Mouse (Mus musculus): ENCODE results near the gene Ier3. TPM values are rescaled to one million over a fixed set of nuclear protein-coding genes. Genes with fewer than 3 reads are reported as not detected.
A peak's percentile ranks its signal among the peaks of the same experiment; 100 is the strongest.

Gene Ier3
- polyA plus RNA-seq, 1 experiment from 2014 or later = 13.7 TPM

DNA sequence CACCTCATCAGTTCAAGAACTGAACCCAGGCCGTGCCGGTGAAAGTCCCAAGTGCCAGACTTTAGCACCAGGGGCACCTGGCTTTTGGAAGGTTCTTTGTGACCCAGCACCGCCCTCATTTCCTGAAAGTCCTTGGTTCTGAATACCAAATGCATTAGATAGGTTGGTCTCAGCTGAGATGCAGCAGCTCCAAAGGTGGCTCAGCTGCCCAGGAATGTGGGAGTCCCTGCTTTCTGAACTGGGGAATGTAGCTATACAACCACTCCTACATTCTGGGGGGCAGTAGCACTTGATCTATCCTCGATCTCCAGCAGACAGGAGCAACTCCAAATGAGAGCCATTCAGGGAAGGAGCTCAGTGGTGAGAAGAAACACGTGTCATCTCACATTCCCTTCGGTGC, 8.7 kb upstream of the Ier3 start:
- 67% methylated on average over 6 of the region's 6 CpGs for WGBS
- Histone ChIP-seq H3K4me3 (no peak overlapping the region), H3K36me3 (no peaks in the 10 kb centered on the region), H3K9me3 (no peaks in the 10 kb centered on the region), H3K4me2 (replicated peaks) (no peak overlapping the region), H3K9ac (no peak overlapping the region), H3K27me3 (no peaks in the 10 kb centered on the region), H3K4me1 (peaks cover 50% of the 10 kb centered on the region), H3K27ac (peak overlapping the region; percentile 81)
- ATAC-seq (ENCODE audit: low FRiP score, low read depth) = no peak

DNA sequence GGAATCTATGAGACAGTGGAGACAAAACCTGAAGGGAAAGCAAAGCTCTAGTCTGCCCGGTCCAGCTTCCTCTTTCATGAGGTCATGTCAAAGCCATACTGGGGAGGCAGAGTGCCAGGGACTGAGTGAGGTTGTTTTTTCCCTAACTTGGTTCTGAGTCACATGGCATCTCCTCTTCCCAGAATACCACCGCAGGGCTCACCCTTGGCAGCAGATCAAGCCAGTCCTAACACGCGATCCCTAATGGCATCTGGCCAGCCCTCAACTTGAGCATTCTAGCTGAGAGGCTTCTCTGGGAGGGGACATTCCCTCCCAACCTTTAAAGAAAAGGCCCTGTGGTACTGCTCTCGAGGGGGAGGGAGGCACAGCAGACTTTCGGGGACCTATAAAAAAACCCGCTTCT, 8.2 kb upstream of the Ier3 start:
- H3K27me3 ChIP-seq = no peaks in the 10 kb centered on the region
- WGBS = 30% methylated on average over 7 of the region's 7 CpGs
- 0 out of 2 replicates have a peak overlapping the region, but pooled peaks have one; percentile 3 for H3K4me2 ChIP-seq (replicated peaks)
- H3K27ac ChIP-seq = peak overlapping the region; percentile 81
- H3K4me1 ChIP-seq = peaks cover 50% of the 10 kb centered on the region
- H3K9me3 ChIP-seq = no peaks in the 10 kb centered on the region
- H3K36me3 ChIP-seq = no peaks in the 10 kb centered on the region
- ATAC-seq (ENCODE audit: low FRiP score, low read depth) = peak; percentile 75
- no peak overlapping the region for H3K9ac ChIP-seq
- H3K4me3 ChIP-seq = no peak overlapping the region

DNA sequence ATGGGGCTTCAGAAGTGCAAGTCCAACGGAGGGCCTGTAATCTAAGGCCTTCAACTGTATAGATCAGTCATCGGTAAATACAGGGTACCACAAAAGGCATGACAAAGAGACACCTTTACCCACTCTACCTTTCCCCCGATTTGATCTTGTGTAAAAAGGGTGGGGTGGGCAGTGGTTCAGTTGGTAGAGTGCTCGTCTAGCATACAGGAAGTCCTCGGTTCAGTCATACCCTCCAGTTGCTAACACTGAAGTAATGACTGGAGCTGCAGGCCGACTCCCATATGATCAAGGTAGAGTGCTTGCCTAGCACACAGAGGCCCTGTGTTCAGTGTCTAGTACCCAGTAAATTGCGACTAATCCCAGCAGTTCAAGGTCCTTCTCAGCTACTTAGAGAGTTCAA, 7.8 kb upstream of the Ier3 start:
- 68% methylated on average over 7 of the region's 7 CpGs for WGBS
- Histone ChIP-seq H3K4me2 (replicated peaks) (0 out of 2 replicates have a peak overlapping the region, but pooled peaks have one; percentile 3), H3K27ac (peak overlapping the region; percentile 81), H3K36me3 (no peaks in the 10 kb centered on the region), H3K9me3 (no peaks in the 10 kb centered on the region), H3K27me3 (no peaks in the 10 kb centered on the region), H3K4me3 (no peak overlapping the region), H3K4me1 (peaks cover 50% of the 10 kb centered on the region), H3K9ac (no peak overlapping the region)
- no peak; the same call in 1 of the 2 replicates for ATAC-seq (ENCODE audit: low FRiP score, low read depth)

DNA sequence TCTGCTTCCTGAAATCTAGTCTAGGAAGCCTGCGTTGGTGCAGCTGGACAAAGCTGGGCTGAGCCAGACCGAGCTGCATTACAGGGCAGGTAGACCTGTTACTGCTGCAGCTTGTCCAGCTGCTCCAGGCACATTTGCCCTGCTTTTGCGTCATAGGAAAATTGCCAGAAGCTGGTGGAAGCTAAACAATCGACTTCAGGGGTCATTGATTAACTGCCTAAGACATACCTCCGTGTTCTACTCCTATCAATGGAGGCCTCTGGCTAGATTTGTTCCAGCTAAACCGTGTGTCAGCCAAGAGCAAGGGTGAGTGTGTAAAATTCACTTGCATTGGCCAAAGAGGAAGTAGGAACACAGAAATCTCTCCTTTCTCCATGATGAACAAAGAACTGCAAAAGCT, 6.8 kb upstream of the Ier3 start:
- Histone ChIP-seq H3K4me2 (replicated peaks) (no peak overlapping the region), H3K9ac (no peak overlapping the region), H3K9me3 (no peaks in the 10 kb centered on the region), H3K27me3 (no peaks in the 10 kb centered on the region), H3K4me3 (no peak overlapping the region), H3K36me3 (no peaks in the 10 kb centered on the region), H3K4me1 (peaks cover 50% of the 10 kb centered on the region), H3K27ac (no peak overlapping the region)
- 57% methylated on average over 6 of the region's 6 CpGs for WGBS
- no peak for ATAC-seq (ENCODE audit: low FRiP score, low read depth)

DNA sequence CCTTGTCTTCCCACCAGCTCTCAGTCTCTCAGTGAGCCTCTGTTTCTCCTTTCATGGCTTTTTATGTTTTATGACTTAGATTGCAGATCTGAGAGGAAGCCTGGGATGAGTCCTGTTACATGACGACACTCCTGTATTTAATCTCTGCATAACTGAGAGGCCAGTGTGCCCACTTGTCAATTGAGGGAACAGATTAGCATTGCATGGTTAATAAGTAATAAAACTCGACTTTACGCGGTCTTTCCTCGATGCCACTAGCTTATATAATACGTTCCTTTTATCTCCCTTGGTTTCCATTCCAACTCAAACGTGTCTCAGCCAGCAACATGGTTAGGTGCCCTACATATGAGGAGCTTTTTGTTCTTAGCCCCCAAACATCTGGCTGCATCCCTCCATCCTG, 5.6 kb upstream of the Ier3 start:
- H3K4me3 ChIP-seq = no peak overlapping the region
- no peaks in the 10 kb centered on the region for H3K36me3 ChIP-seq
- ATAC-seq (ENCODE audit: low FRiP score, low read depth) = no peak
- H3K4me1 ChIP-seq = peaks cover 54% of the 10 kb centered on the region
- no peaks in the 10 kb centered on the region for H3K9me3 ChIP-seq
- H3K27me3 ChIP-seq = no peaks in the 10 kb centered on the region
- no peak overlapping the region for H3K4me2 ChIP-seq (replicated peaks)
- no peak overlapping the region for H3K9ac ChIP-seq
- WGBS = 44% methylated on average over 7 of the region's 7 CpGs
- no peak overlapping the region for H3K27ac ChIP-seq

DNA sequence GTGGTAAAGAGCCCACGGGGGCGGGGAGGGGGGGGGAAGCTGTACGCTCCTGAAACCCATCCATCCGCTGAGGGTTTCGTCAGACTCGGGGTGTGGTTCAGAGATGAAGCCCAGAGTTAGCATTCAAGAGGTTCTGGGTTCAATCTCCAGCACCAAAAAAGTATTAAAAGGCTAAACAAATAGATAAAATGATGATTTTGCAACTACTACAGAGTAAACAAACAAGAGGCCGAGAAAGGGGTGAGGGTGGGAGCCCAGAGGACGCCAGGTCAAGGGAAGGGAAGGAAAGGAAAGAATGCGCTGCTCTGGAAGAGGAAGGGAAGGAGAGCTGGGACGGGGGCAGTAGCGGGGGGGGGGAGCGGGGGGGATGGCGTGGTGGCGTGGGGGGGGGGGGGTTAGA, 4.8 kb upstream of the Ier3 start:
- WGBS = 39% methylated on average over 8 of the region's 14 CpGs
- Histone ChIP-seq H3K27me3 (no peaks in the 10 kb centered on the region), H3K4me3 (no peak overlapping the region), H3K27ac (peak overlapping the region; percentile 39; the same call in 1 of the 2 replicates), H3K36me3 (no peaks in the 10 kb centered on the region), H3K4me2 (replicated peaks) (no peak overlapping the region), H3K9me3 (no peaks in the 10 kb centered on the region), H3K4me1 (peaks cover 61% of the 10 kb centered on the region), H3K9ac (no peak overlapping the region)
- ATAC-seq (ENCODE audit: low FRiP score, low read depth) = no peak

DNA sequence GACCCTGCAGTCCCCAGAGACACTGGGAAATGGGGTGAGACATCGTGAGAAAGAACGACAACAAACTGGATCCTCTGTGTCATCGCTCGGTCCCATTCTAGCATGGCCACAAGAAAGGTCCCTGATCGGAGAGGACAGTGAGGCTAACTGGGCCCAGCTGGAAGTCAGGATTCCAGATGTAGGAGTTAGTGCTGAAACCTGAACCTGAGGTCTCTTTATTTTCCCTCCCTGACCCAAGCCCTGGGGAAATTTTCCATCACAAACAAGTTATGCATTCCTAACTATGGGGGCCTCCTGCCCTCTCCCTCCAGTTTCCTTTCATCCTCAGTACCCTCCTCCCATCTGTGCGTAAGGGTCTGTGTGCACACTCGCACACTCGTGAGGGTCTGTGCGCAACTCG, 4.3 kb upstream of the Ier3 start:
- Histone ChIP-seq H3K4me3 (no peak overlapping the region), H3K36me3 (no peaks in the 10 kb centered on the region), H3K9ac (no peak overlapping the region), H3K9me3 (no peaks in the 10 kb centered on the region), H3K4me2 (replicated peaks) (peak overlapping the region; percentile 25; the same call in 1 of the 2 replicates), H3K27ac (peak overlapping the region; percentile 67; the same call in 1 of the 2 replicates), H3K4me1 (peaks cover 63% of the 10 kb centered on the region), H3K27me3 (no peaks in the 10 kb centered on the region)
- WGBS = 28% methylated on average over 10 of the region's 10 CpGs
- ATAC-seq (ENCODE audit: low FRiP score, low read depth) = no peak

DNA sequence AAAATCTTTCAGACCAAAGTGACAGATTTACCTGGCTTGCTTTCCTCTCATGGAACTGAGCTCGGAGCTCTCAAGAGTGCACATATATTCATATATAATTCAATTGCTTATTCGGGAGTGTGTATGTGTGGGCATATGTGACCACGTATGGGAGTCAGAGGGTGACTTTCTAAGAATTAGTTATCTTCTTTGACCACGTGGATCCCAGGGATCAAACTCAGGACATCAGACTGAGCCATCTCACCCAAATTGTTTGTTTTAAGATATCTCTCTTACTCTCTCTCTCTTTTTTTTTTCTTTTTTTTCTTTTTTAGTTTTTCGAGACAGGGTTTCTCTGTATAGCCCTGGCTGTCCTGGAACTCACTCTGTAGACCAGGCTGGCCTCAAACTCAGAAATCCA, 1.4 kb upstream of the Ier3 start:
- no peak overlapping the region for H3K27ac ChIP-seq
- H3K9ac ChIP-seq = no peak overlapping the region
- WGBS = 80% methylated on average over 5 of the region's 5 CpGs
- no peaks in the 10 kb centered on the region for H3K9me3 ChIP-seq
- no peak overlapping the region for H3K4me3 ChIP-seq
- ATAC-seq (ENCODE audit: low FRiP score, low read depth) = no peak
- H3K4me2 ChIP-seq (replicated peaks) = no peak overlapping the region
- peaks cover 56% of the 10 kb centered on the region for H3K4me1 ChIP-seq
- no peaks in the 10 kb centered on the region for H3K27me3 ChIP-seq
- H3K36me3 ChIP-seq = peaks cover 3% of the 10 kb centered on the region; the same call in 1 of the 2 replicates

DNA sequence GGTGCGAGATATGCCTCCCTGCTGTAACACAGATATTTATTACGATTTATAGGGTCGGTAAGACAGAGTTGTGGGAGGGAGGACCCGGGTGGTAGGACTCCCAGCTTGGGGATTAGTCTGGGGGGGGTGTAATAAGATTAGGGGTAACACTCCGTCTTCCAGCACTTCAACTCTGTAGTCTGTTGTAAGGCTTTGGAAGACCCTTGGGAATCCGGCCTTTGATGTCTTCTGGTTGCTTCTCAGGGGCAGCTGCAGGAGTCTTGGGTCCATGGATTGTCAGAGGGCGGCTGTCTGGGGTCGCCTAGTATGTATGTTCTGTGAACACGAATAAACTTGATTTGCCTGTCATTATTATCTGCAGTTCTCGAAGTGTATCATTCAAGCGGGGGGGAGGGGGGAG, 1.1 kb downstream of the Ier3 start:
- peaks cover 28% of the 10 kb centered on the region for H3K36me3 ChIP-seq
- H3K4me3 ChIP-seq = peak overlapping the region; percentile 66
- ATAC-seq (ENCODE audit: low FRiP score, low read depth) = no peak
- H3K4me2 ChIP-seq (replicated peaks) = peak overlapping the region; percentile 97
- H3K9me3 ChIP-seq = no peaks in the 10 kb centered on the region
- H3K9ac ChIP-seq = peak overlapping the region; percentile 75
- H3K27me3 ChIP-seq = no peaks in the 10 kb centered on the region
- peak overlapping the region; percentile 3; the same call in 1 of the 2 replicates for H3K27ac ChIP-seq
- peaks cover 36% of the 10 kb centered on the region for H3K4me1 ChIP-seq
- 3% methylated on average over 11 of the region's 11 CpGs for WGBS

DNA sequence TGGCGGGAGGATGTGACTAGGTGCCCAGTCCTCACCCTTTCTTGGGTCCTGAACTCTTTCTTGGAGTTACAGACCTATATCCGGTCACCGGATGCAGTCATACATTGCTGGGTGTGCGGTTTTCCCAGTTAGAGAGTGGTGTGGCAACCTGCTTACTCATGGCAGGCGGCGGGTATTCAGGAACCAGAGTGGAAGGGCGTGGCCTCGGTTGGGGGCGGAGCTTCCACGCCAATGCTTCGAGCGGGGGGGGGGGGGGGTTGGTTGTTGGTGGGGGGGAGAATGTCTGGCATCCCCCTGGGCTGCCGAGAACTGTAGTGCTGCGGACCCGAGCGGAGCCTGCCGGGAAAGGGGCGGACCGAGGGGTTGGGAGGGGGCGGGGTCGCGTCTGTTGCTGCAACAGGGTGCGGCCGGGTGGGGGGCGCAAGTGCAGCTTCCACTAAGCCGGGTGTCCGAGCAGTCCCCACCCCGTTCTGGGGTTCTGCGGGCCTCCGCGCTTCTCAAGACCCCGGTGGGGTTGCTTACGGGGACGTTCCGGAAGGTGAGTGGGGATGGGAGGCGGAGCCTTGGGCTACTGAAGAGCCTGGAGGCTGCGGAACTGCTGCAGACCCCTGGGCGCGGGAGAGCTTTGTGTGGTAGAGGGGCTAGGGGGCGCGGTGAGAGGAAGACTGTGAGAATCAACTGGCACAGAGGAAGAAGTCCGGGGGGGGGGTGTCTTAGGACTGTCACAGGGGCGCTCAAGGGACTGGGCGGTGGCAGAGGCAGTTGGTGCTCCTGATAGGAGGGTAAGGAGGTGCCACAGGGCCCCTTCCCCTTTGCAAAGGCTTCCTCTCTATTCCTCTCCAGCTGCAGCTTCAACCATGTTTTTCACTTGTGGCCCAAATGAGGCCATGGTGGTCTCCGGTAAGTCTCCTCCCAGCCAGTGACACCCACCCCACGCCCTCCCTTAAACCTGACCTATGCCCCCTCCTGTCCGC, 1.8 kb downstream of the Ier3 start, which contains the start of gene Flot1:
Gene Flot1 (plus strand): TSS at position 267 of the 974 bp plus-strand sequence.
- ATAC-seq (ENCODE audit: low FRiP score, low read depth) = peak; percentile 92
- WGBS = under 1% methylated on average over 43 of the region's 47 CpGs

DNA sequence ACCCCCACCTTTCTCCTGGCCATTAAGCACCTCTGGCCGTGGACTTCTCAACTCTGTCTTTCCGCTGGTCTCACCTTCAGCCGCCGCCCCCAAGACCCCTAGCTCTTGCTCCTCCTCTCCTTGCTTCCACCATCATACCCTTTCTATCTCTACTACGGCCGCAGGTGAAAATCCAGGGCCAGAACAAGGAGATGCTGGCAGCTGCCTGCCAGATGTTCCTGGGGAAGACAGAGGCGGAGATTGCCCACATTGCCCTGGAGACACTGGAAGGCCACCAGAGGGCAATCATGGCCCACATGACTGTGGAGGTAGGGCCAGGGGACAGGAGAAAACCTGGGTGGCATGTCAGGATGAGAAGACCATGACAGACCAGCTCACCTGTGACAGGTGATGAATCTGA, 2.9 kb downstream of the Ier3 start:
- Histone ChIP-seq H3K4me3 (peak overlapping the region; percentile 66), H3K4me2 (replicated peaks) (peak overlapping the region; percentile 97), H3K9ac (peak overlapping the region; percentile 79; the same call in 1 of the 2 replicates), H3K27ac (no peak overlapping the region), H3K9me3 (no peaks in the 10 kb centered on the region), H3K36me3 (peaks cover 34% of the 10 kb centered on the region), H3K27me3 (no peaks in the 10 kb centered on the region), H3K4me1 (peaks cover 33% of the 10 kb centered on the region)
- no peak for ATAC-seq (ENCODE audit: low FRiP score, low read depth)
- WGBS = 33% methylated on average over 7 of the region's 7 CpGs

More for the DNA sequence above, 1.8 kb downstream of the Ier3 start, which contains the start of gene Flot1:
- Histone ChIP-seq H3K27me3 (no peaks in the 10 kb centered on the region), H3K9me3 (no peaks in the 10 kb centered on the region), H3K36me3 (peaks cover 34% of the 10 kb centered on the region), H3K9ac (peak within 1 kb of the TSS; percentile 79), H3K4me3 (peak within 1 kb of the TSS; percentile 66), H3K27ac (peak within 1 kb of the TSS; percentile 84), H3K4me1 (peaks cover 33% of the 10 kb centered on the region), H3K4me2 (replicated peaks) (peak within 1 kb of the TSS; percentile 97)

DNA sequence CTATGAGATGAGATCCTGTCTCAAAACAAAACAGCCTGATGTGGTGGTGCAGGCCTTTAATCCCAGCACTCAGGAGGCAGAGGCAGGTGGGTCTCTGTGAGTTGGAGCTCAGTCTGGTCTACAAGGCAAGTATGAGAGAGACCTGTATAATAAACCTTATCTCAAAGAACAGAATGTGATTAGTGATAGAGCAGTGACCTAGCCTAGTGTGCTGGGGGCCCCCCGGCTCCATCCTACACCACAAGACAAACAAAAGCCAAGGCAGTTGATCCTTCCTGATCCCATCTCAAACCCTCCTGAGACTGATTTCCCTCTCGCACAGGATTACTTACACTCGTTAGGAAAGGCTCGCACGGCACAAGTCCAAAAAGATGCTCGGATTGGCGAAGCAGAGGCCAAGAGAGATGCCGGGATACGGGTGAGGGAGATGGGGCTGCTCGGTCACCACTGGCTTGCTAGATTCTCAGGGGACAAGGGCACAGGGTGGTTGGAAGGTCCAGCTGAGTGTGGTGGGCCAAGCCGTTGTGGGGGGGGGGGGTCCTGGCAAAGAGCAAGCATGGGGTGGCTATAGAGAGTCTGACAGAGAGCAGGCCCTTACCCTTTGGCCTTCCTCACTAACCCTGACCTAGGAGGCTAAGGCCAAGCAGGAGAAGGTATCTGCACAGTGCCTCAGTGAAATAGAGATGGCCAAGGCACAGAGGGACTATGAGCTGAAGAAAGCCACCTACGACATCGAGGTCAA, 3.8 kb downstream of the Ier3 start:
- H3K27ac ChIP-seq = no peak overlapping the region
- H3K4me2 ChIP-seq (replicated peaks) = no peak overlapping the region
- H3K4me3 ChIP-seq = no peak overlapping the region
- H3K27me3 ChIP-seq = no peaks in the 10 kb centered on the region
- no peak for ATAC-seq (ENCODE audit: low FRiP score, low read depth)
- H3K36me3 ChIP-seq = peaks cover 34% of the 10 kb centered on the region
- no peak overlapping the region for H3K9ac ChIP-seq
- WGBS = 94% methylated on average over 13 of the region's 13 CpGs
- H3K4me1 ChIP-seq = peaks cover 41% of the 10 kb centered on the region
- H3K9me3 ChIP-seq = no peaks in the 10 kb centered on the region
